16 mouse cellular contexts compared by ENCODE assay signal in the genomic region with DNA sequence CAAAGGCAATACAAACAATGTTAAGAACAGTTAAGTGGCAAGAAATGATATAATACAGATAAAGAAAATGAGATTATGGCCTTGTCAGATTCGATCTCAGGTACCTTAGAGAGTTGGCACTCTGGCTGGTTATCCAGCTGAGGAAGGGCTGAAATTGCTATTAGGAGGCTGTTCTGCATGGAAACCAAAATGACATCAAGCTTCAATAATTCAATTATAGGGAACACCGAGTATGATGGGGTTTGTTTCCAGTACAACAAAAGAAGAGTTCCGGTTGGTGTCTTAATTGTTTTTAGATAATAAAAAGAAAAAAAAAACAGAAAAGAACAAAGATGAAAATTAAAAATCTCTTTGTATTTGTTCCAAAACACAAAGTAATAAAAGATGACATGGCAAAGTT.
"Had no signal": no experiment of that assay in that cellular context is flagged by ENCODE, and none has a peak within 500 bp of the region (broad histone marks: within the 10 kb centered on the region; RNA-seq: fewer than 3 reads in every experiment).

No protein-coding gene starts in this region.

- H3K4me3 ChIP-seq: neural tube, embryonic 12.5 days; neural tube, embryonic 13.5 days; neural tube, embryonic 15.5 days; stomach, embryonic 15.5 days had no signal

- H3K9ac ChIP-seq: neural tube, embryonic 12.5 days; neural tube, embryonic 13.5 days; neural tube, embryonic 15.5 days; stomach, embryonic 15.5 days had no signal

- H3K4me2 ChIP-seq: neural tube, embryonic 12.5 days; neural tube, embryonic 13.5 days; neural tube, embryonic 15.5 days; stomach, embryonic 15.5 days had no signal

- DNase-seq: right cerebral cortex, adult 18-20 months; right cerebral cortex, postnatal 14 days; right cerebral cortex, postnatal 25 days; right cerebral cortex, postnatal 4 days; spleen, adult 18-20 months; thymus, adult 18-20 months; thymus, adult 2 months; thymus, postnatal 14 days; thymus, postnatal 25 days; thymus, postnatal 36 days; thymus, postnatal 4 days had no signal

- H3K27ac ChIP-seq: neural tube, embryonic 12.5 days; neural tube, embryonic 13.5 days; neural tube, embryonic 15.5 days; stomach, embryonic 15.5 days; stomach, postnatal 0 days had no signal

- H3K27me3 ChIP-seq: neural tube, embryonic 12.5 days; neural tube, embryonic 13.5 days; neural tube, embryonic 15.5 days; stomach, embryonic 15.5 days had no signal

- H3K36me3 ChIP-seq: neural tube, embryonic 12.5 days; neural tube, embryonic 13.5 days; neural tube, embryonic 15.5 days; stomach, embryonic 15.5 days had no signal

- H3K4me1 ChIP-seq: neural tube, embryonic 12.5 days; neural tube, embryonic 15.5 days; stomach, embryonic 15.5 days had no signal

- H3K9me3 ChIP-seq: neural tube, embryonic 12.5 days; neural tube, embryonic 13.5 days; neural tube, embryonic 15.5 days; stomach, embryonic 15.5 days had no signal
